Mouse (Mus musculus) limb, embryonic 12.5 days (tissue): Measurements from ENCODE around the gene Pax7. TPM values are rescaled to one million over a fixed set of nuclear protein-coding genes. Genes with fewer than 3 reads are reported as not detected.

ENCODE experiments used
- ATAC-seq: fragments of 200-750 bp; cut with Nextera tagmentation; 2 replicates; pipeline ENCODE4 v1.8.0; 2017; ENCODE audit warnings: low read depth, moderate TSS enrichment; ENCODE audit not compliant: insufficient number of reproducible peaks, insufficient read depth, low FRiP score, low TSS enrichment
- H3K27ac ChIP-seq: fragments of 300-500 bp; sonication (generic); 2 replicates; pipeline ENCODE4 v1.5.1; 2016; ENCODE audit warnings: mild to moderate bottlenecking, moderate library complexity
- H3K27me3 ChIP-seq: fragments of 300-500 bp; sonication (generic); 2 replicates; pipeline ENCODE4 v1.6.1; 2016; ENCODE audit warnings: mild to moderate bottlenecking, moderate library complexity
- H3K36me3 ChIP-seq: fragments of 300-500 bp; sonication (generic); 2 replicates; pipeline ENCODE4 v1.6.1; 2016; ENCODE audit warnings: mild to moderate bottlenecking, moderate library complexity
- H3K4me1 ChIP-seq: fragments of 300-500 bp; sonication (generic); replicated peaks from 2 replicates; pipeline ENCODE4 v1.6.1; 2016
- H3K4me2 ChIP-seq: fragments of 300-500 bp; sonication (generic); 2 replicates; pipeline ENCODE4 v1.6.1; 2016; ENCODE audit warnings: mild to moderate bottlenecking, moderate library complexity
- H3K4me3 ChIP-seq: fragments of 300-500 bp; sonication (generic); replicated peaks from 2 replicates; pipeline ENCODE4 v1.5.1; 2016; ENCODE audit warnings: mild to moderate bottlenecking
- H3K9ac ChIP-seq: fragments of 300-500 bp; sonication (generic); replicated peaks from 2 replicates; pipeline ENCODE4 v1.6.1; 2016; ENCODE audit warnings: mild to moderate bottlenecking, moderate library complexity
- H3K9me3 ChIP-seq: fragments of 300-500 bp; sonication (generic); 2 replicates; pipeline ENCODE4 v1.6.1; 2016; ENCODE audit warnings: mild to moderate bottlenecking, moderate library complexity
- WGBS: fragments of 180-500 bp; shearing (Covaris S2); methylation state at CpG from one replicate; pipeline ENCODE4 v1.1.7; 2016; 5-methylcytosine and 5-hydroxymethylcytosine counted together
- polyA plus RNA-seq: library from polyadenylated mRNA; unstranded; fragments of >200 nt; fragmentation: Nextera tagmentation; extraction: Ambion mirVana; gene quantifications from 2 replicates; pipeline ENCODE4 v1.2.1, GENCODE M21; 2016

Pax7 gene
- polyA plus RNA-seq, 1 experiment from 2014 or later, result 0.40 TPM

GRCm38 (mm10) chr4:139705986-139706385 is 127.3 kb downstream of the Pax7 start:
- Histone ChIP-seq H3K4me1 (peaks cover 6% of the 10 kb centered on the region), H3K4me2 (no peak overlapping the region), H3K27ac (no peak overlapping the region), H3K9me3 (0 out of 2 replicates have a peak, but pooled peaks cover 2% of the 10 kb centered on the region), H3K9ac (no peak overlapping the region), H3K4me3 (no peak overlapping the region), H3K36me3 (no peaks in the 10 kb centered on the region), H3K27me3 (peaks cover 14% of the 10 kb centered on the region; the same call in 1 of the 2 replicates)
- WGBS, result 88% methylated on average over 5 of the region's 5 CpGs
- ATAC-seq, result no peak

- Histone ChIP-seq H3K4me3 (no peak overlapping the region), H3K4me2 (no peak overlapping the region), H3K27me3 (0 out of 2 replicates have a peak, but pooled peaks cover 10% of the 10 kb centered on the region), H3K9me3 (0 out of 2 replicates have a peak, but pooled peaks cover 2% of the 10 kb centered on the region), H3K9ac (no peak overlapping the region), H3K4me1 (no peaks in the 10 kb centered on the region; the same call in 1 of the 2 replicates), H3K36me3 (no peaks in the 10 kb centered on the region), H3K27ac (no peak overlapping the region)
- ATAC-seq, result no peak
- 80% methylated on average over 11 of the region's 11 CpGs for WGBS
Observed at GRCm38 (mm10) chr4:139703468-139703867, 129.9 kb downstream of the Pax7 start.

GRCm38 (mm10) chr4:139702914-139703313 is 130.4 kb downstream of the Pax7 start:
- Histone ChIP-seq H3K9me3 (0 out of 2 replicates have a peak, but pooled peaks cover 2% of the 10 kb centered on the region), H3K4me3 (no peak overlapping the region), H3K4me2 (no peak overlapping the region), H3K27ac (no peak overlapping the region), H3K4me1 (peaks cover 1% of the 10 kb centered on the region; the same call in 1 of the 2 replicates), H3K27me3 (peaks cover 11% of the 10 kb centered on the region), H3K9ac (no peak overlapping the region), H3K36me3 (no peaks in the 10 kb centered on the region)
- 57% methylated on average over 4 of the region's 4 CpGs for WGBS
- no peak for ATAC-seq

GRCm38 (mm10) chr4:139698602-139699001 is 134.7 kb downstream of the Pax7 start:
- no peak overlapping the region for H3K27ac ChIP-seq
- ATAC-seq, result no peak
- H3K4me2 ChIP-seq, result no peak overlapping the region
- 0 out of 2 replicates have a peak, but pooled peaks cover 2% of the 10 kb centered on the region for H3K9me3 ChIP-seq
- peaks cover 8% of the 10 kb centered on the region; the same call in 1 of the 2 replicates for H3K4me1 ChIP-seq
- H3K36me3 ChIP-seq, result no peaks in the 10 kb centered on the region
- peaks cover 27% of the 10 kb centered on the region for H3K27me3 ChIP-seq
- H3K4me3 ChIP-seq, result no peak overlapping the region
- no peak overlapping the region for H3K9ac ChIP-seq
- WGBS, result 48% methylated on average over 8 of the region's 8 CpGs

GRCm38 (mm10) chr4:139697755-139698154 is 135.6 kb downstream of the Pax7 start:
- H3K36me3 ChIP-seq, result no peaks in the 10 kb centered on the region
- no peak overlapping the region for H3K9ac ChIP-seq
- peaks cover 8% of the 10 kb centered on the region; the same call in 1 of the 2 replicates for H3K4me1 ChIP-seq
- no peak overlapping the region for H3K27ac ChIP-seq
- WGBS, result 3% methylated on average over 9 of the region's 9 CpGs
- H3K9me3 ChIP-seq, result no peaks in the 10 kb centered on the region
- no peak overlapping the region for H3K4me3 ChIP-seq
- H3K4me2 ChIP-seq, result no peak overlapping the region
- H3K27me3 ChIP-seq, result peaks cover 36% of the 10 kb centered on the region
- ATAC-seq, result no peak

- Histone ChIP-seq H3K4me3 (no peak overlapping the region), H3K27me3 (peaks cover 53% of the 10 kb centered on the region), H3K36me3 (no peaks in the 10 kb centered on the region), H3K27ac (no peak overlapping the region), H3K9me3 (no peaks in the 10 kb centered on the region), H3K4me2 (no peak overlapping the region), H3K9ac (no peak overlapping the region), H3K4me1 (peaks cover 15% of the 10 kb centered on the region)
- WGBS, result 49% methylated on average over 5 of the region's 5 CpGs
- ATAC-seq, result no peak
Observed at GRCm38 (mm10) chr4:139693315-139693714, 140.0 kb downstream of the Pax7 start.

GRCm38 (mm10) chr4:139689627-139690269 is 143.6 kb downstream of the Pax7 start:
- no peak overlapping the region for H3K27ac ChIP-seq
- H3K27me3 ChIP-seq, result peaks cover 53% of the 10 kb centered on the region
- H3K4me2 ChIP-seq, result no peak overlapping the region
- peaks cover 7% of the 10 kb centered on the region for H3K4me1 ChIP-seq
- H3K36me3 ChIP-seq, result no peaks in the 10 kb centered on the region
- no peak overlapping the region for H3K4me3 ChIP-seq
- 0 out of 2 replicates have a peak overlapping the region, but pooled peaks have one; percentile 4 for H3K9ac ChIP-seq
- no peak for ATAC-seq
- WGBS, result 34% methylated on average over 7 of the region's 7 CpGs
- H3K9me3 ChIP-seq, result no peaks in the 10 kb centered on the region

- H3K36me3 ChIP-seq, result no peaks in the 10 kb centered on the region
- no peak overlapping the region for H3K4me3 ChIP-seq
- H3K4me2 ChIP-seq, result no peak overlapping the region
- no peaks in the 10 kb centered on the region for H3K9me3 ChIP-seq
- H3K9ac ChIP-seq, result no peak overlapping the region
- H3K27me3 ChIP-seq, result peaks cover 43% of the 10 kb centered on the region
- H3K27ac ChIP-seq, result no peak overlapping the region
- 77% methylated on average over 9 of the region's 9 CpGs for WGBS
- H3K4me1 ChIP-seq, result peaks cover 7% of the 10 kb centered on the region
- ATAC-seq, result no peak
Observed at GRCm38 (mm10) chr4:139688058-139688457, 145.3 kb downstream of the Pax7 start.

Other genes starting within 250 kb of the Pax7 start
- not detected in 2 replicates for gene Gm21969, start 230.3 kb downstream of the Pax7 start, polyA plus RNA-seq
- gene Aldh4a1, start 210.7 kb downstream of the Pax7 start, polyA plus RNA-seq, result 24.3 and 25.3 TPM in 2 replicates
- gene Tas1r2, start 180.0 kb downstream of the Pax7 start, polyA plus RNA-seq, result not detected in 2 replicates
- gene Klhdc7a, start 134.5 kb upstream of the Pax7 start, polyA plus RNA-seq, result not detected in 2 replicates